Comparison of ENCODE assay signal across 28 mouse cellular contexts in genomic region chr3:143252643-143253042, GRCm38 (mm10).
A peak's percentile ranks its signal among the peaks of the same experiment; 100 is the strongest.
DNase-seq lines count a peak whose midpoint lies in the region; ATAC-seq and TF ChIP-seq lines count a peak whose summit lies in the region.
"Had no signal": no experiment of that assay in that cellular context is flagged by ENCODE, and none has a peak within 500 bp of the region (broad histone marks: within the 10 kb centered on the region; RNA-seq: fewer than 3 reads in every experiment).

No protein-coding gene starts in this region.

- 73% methylated on average over 1 of the region's 1 CpGs for WGBS in forebrain, embryonic 14.5 days
- 67% methylated on average over 1 of the region's 1 CpGs for WGBS in forebrain, postnatal 0 days
- WGBS in midbrain, embryonic 11.5 days, result 86% methylated on average over 1 of the region's 1 CpGs
- WGBS in midbrain, embryonic 15.5 days, result 80% methylated on average over 1 of the region's 1 CpGs

- no peak overlapping the region for H3K4me2 ChIP-seq in forebrain, embryonic 14.5 days (ENCODE audit: low read length)
- H3K4me2 ChIP-seq in forebrain, postnatal 0 days (ENCODE audit: low read depth), result no peak overlapping the region
- no peak overlapping the region for H3K4me2 ChIP-seq in midbrain, embryonic 11.5 days
- no peak overlapping the region for H3K4me2 ChIP-seq in midbrain, embryonic 15.5 days
- H3K4me2 ChIP-seq: embryonic facial prominence, embryonic 12.5 days; kidney, embryonic 15.5 days; limb, embryonic 12.5 days; liver, embryonic 15.5 days; lung, embryonic 15.5 days; neural tube, embryonic 12.5 days had no signal

- no peak overlapping the region for H3K4me3 ChIP-seq in forebrain, embryonic 14.5 days (ENCODE audit: low read depth, low read length)
- H3K4me3 ChIP-seq in forebrain, postnatal 0 days (ENCODE audit: low read depth, low read length), result no peak overlapping the region
- no peak overlapping the region for H3K4me3 ChIP-seq in midbrain, embryonic 11.5 days (ENCODE audit: low read depth, low read length)
- no peak overlapping the region for H3K4me3 ChIP-seq in midbrain, embryonic 15.5 days
- H3K4me3 ChIP-seq: embryonic facial prominence, embryonic 12.5 days; hindbrain, embryonic 10.5 days; kidney, embryonic 15.5 days; limb, embryonic 12.5 days; liver, embryonic 15.5 days; lung, embryonic 15.5 days; myocyte; neural tube, embryonic 12.5 days had no signal

- H3K36me3 ChIP-seq in forebrain, embryonic 14.5 days (ENCODE audit: control insufficient read depth, insufficient read depth, low read length), result no peaks in the 10 kb centered on the region
- H3K36me3 ChIP-seq in forebrain, postnatal 0 days (ENCODE audit: insufficient read depth), result no peaks in the 10 kb centered on the region
- no peaks in the 10 kb centered on the region for H3K36me3 ChIP-seq in midbrain, embryonic 11.5 days (ENCODE audit: control insufficient read depth, insufficient read depth, low read length)
- no peaks in the 10 kb centered on the region for H3K36me3 ChIP-seq in midbrain, embryonic 15.5 days (replicated peaks)
- H3K36me3 ChIP-seq: embryonic facial prominence, embryonic 12.5 days; hindbrain, embryonic 10.5 days; kidney, embryonic 15.5 days; limb, embryonic 12.5 days; liver, embryonic 15.5 days; lung, embryonic 15.5 days; neural tube, embryonic 12.5 days had no signal

- ATAC-seq in forebrain, embryonic 14.5 days, result no peak
- no peak for ATAC-seq in forebrain, postnatal 0 days
- no peak for ATAC-seq in midbrain, embryonic 11.5 days (ENCODE audit: low FRiP score)
- ATAC-seq in midbrain, embryonic 15.5 days (replicated peaks), result no peak
- ATAC-seq in frontal cortex, adult (ENCODE audit: low TSS enrichment), result no peak
- ATAC-seq: midbrain, embryonic 16.5 days had no signal

- TF ChIP-seq CTCF in forebrain, postnatal 0 days (IDR thresholded peaks at IDR 0.05; ENCODE audit: low read depth), result no peak

- peak; percentile 13 for DNase-seq in forebrain, embryonic 14.5 days (ENCODE audit: low spot score)
- no peak for DNase-seq in forebrain, postnatal 0 days
- DNase-seq in layer of hippocampus, adult 18-20 months (ENCODE audit: low spot score in 2 of 2), result peak; percentile 32 to 53
- no peak for DNase-seq in layer of hippocampus, postnatal 10 days (ENCODE audit: low spot score in 2 of 2)
- DNase-seq in midbrain, embryonic 11.5 days (ENCODE audit: low spot score, missing footprints), result peak; percentile 47
- DNase-seq: adrenal gland, postnatal 25 days; B cell, adult 2 months; embryo, embryonic 11 days; gastrocnemius, postnatal 14 days; heart, postnatal 14 days; kidney, adult 18-20 months; kidney, postnatal 25 days; right cerebral cortex, postnatal 4 days; thymus, adult 18-20 months; thymus, postnatal 25 days had no signal

- H3K9ac ChIP-seq in forebrain, embryonic 14.5 days (ENCODE audit: low read length), result no peak overlapping the region
- no peak overlapping the region for H3K9ac ChIP-seq in forebrain, postnatal 0 days
- H3K9ac ChIP-seq in midbrain, embryonic 11.5 days (ENCODE audit: low read length), result no peak overlapping the region
- H3K9ac ChIP-seq in midbrain, embryonic 15.5 days, result no peak overlapping the region
- H3K9ac ChIP-seq: embryonic facial prominence, embryonic 12.5 days; kidney, embryonic 15.5 days; limb, embryonic 12.5 days; liver, embryonic 15.5 days; lung, embryonic 15.5 days; neural tube, embryonic 12.5 days had no signal

- no peaks in the 10 kb centered on the region for H3K27me3 ChIP-seq in forebrain, embryonic 14.5 days (replicated peaks; ENCODE audit: control insufficient read depth, insufficient read depth, low read length)
- H3K27me3 ChIP-seq in forebrain, postnatal 0 days (ENCODE audit: insufficient read depth, low read length), result no peaks in the 10 kb centered on the region
- no peaks in the 10 kb centered on the region for H3K27me3 ChIP-seq in midbrain, embryonic 11.5 days (ENCODE audit: control insufficient read depth, insufficient read depth, low read length)
- H3K27me3 ChIP-seq in midbrain, embryonic 15.5 days (replicated peaks), result no peaks in the 10 kb centered on the region
- H3K27me3 ChIP-seq: embryonic facial prominence, embryonic 12.5 days; kidney, embryonic 15.5 days; limb, embryonic 12.5 days; liver, embryonic 15.5 days; lung, embryonic 15.5 days; neural tube, embryonic 12.5 days had no signal

- H3K4me1 ChIP-seq in forebrain, embryonic 14.5 days (ENCODE audit: control insufficient read depth, insufficient read depth, low read length), result no peaks in the 10 kb centered on the region
- no peaks in the 10 kb centered on the region for H3K4me1 ChIP-seq in forebrain, postnatal 0 days (ENCODE audit: insufficient read depth)
- no peaks in the 10 kb centered on the region for H3K4me1 ChIP-seq in midbrain, embryonic 11.5 days (ENCODE audit: control insufficient read depth, insufficient read depth, low read length)
- no peaks in the 10 kb centered on the region for H3K4me1 ChIP-seq in midbrain, embryonic 15.5 days
- H3K4me1 ChIP-seq: embryonic facial prominence, embryonic 12.5 days; hindbrain, embryonic 10.5 days; kidney, embryonic 15.5 days; limb, embryonic 12.5 days; liver, embryonic 15.5 days; lung, embryonic 15.5 days; neural tube, embryonic 12.5 days had no signal

- no peak overlapping the region for H3K27ac ChIP-seq in forebrain, embryonic 14.5 days (ENCODE audit: low read depth, low read length)
- no peak overlapping the region for H3K27ac ChIP-seq in forebrain, postnatal 0 days (ENCODE audit: low read depth, low read length)
- no peak overlapping the region for H3K27ac ChIP-seq in midbrain, embryonic 11.5 days (ENCODE audit: low read depth, low read length)
- H3K27ac ChIP-seq in midbrain, embryonic 15.5 days, result no peak overlapping the region
- H3K27ac ChIP-seq: embryonic facial prominence, embryonic 12.5 days; hindbrain, embryonic 10.5 days; kidney, embryonic 15.5 days; limb, embryonic 12.5 days; liver, embryonic 15.5 days; lung, embryonic 15.5 days; macrophage; neural tube, embryonic 12.5 days; stomach, postnatal 0 days had no signal

- no peaks in the 10 kb centered on the region for H3K9me3 ChIP-seq in forebrain, embryonic 14.5 days (replicated peaks; ENCODE audit: control insufficient read depth, low read length)
- H3K9me3 ChIP-seq in forebrain, postnatal 0 days (ENCODE audit: low read length), result no peaks in the 10 kb centered on the region
- no peaks in the 10 kb centered on the region for H3K9me3 ChIP-seq in midbrain, embryonic 11.5 days (ENCODE audit: control insufficient read depth, low read length)
- H3K9me3 ChIP-seq in midbrain, embryonic 15.5 days, result no peaks in the 10 kb centered on the region
- H3K9me3 ChIP-seq: embryonic facial prominence, embryonic 12.5 days; hindbrain, embryonic 10.5 days; kidney, embryonic 15.5 days; limb, embryonic 12.5 days; liver, embryonic 15.5 days; lung, embryonic 15.5 days; neural tube, embryonic 12.5 days had no signal

Comparison
In these comparisons a context has a peak if more than half of its experiments do, and no peak if none do; other contexts are left out.
1. DNase-seq: peak in forebrain, embryonic 14.5 days (single experiment), layer of hippocampus, adult 18-20 months (2 of 2) and midbrain, embryonic 11.5 days (single experiment); none in forebrain, postnatal 0 days (single experiment) and layer of hippocampus, postnatal 10 days (0 of 2).